9 mouse cellular contexts compared by ENCODE assay signal in the genomic region with DNA sequence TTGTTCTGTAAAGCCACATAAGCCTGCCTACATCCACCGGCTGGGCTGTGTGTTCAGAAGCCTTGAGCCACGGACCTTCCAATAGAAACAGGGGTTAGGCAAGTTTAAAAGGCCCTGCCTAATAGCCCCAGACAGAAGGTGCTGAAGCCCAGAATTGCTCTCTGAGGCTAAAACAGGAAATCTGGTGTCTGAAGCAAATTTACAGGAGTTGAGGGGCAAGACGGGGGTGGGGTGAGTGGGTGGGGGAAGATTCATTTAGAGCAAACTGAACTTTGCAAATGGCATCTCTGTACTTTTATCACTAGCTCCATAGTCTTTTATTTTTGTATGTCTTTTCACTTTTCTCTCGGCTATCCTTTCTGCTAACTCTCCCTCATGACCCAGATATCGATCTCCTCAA. TPM values are rescaled to one million over a fixed set of nuclear protein-coding genes. Genes with fewer than 3 reads are reported as not detected.
A peak's percentile ranks its signal among the peaks of the same experiment; 100 is the strongest.
DNase-seq lines count a peak whose midpoint lies in the region; ATAC-seq and TF ChIP-seq lines count a peak whose summit lies in the region.
"Had no signal": no experiment of that assay in that cellular context is flagged by ENCODE, and none has a peak within 500 bp of the region (broad histone marks: within the 10 kb centered on the region; RNA-seq: fewer than 3 reads in every experiment).

No protein-coding gene starts in this region.

- no peaks in the 10 kb centered on the region for H3K79me3 ChIP-seq in C2C12 (ENCODE audit: low read depth)

- H3K27ac ChIP-seq in forebrain, embryonic 15.5 days (replicated peaks) = no peak overlapping the region
- H3K27ac ChIP-seq in liver, embryonic 16.5 days (ENCODE audit: low read length) = peak overlapping the region; percentile 95

- intact Hi-C loops in left cerebral cortex, postnatal 36 days (cut with DNase I) = no loop called here
- intact Hi-C loops in left cerebral cortex, postnatal 10 days (cut with DNase I) = no loop called here

- peak overlapping the region; percentile 59 for H3K4me2 ChIP-seq in forebrain, embryonic 15.5 days (replicated peaks)
- peak overlapping the region; percentile 89 for H3K4me2 ChIP-seq in liver, embryonic 16.5 days (ENCODE audit: low read depth, low read length)

- peaks cover 57% of the 10 kb centered on the region for H3K4me1 ChIP-seq in erythroblast, embryonic 14.5 days (ENCODE audit: control insufficient read depth)
- H3K4me1 ChIP-seq in forebrain, embryonic 15.5 days = peaks cover 13% of the 10 kb centered on the region
- H3K4me1 ChIP-seq in liver, embryonic 16.5 days (ENCODE audit: control insufficient read depth, low read depth, low read length) = peaks cover 31% of the 10 kb centered on the region

- H3K4me3 ChIP-seq in erythroblast, embryonic 14.5 days (replicated peaks) = peak overlapping the region; percentile 97
- no peak overlapping the region for H3K4me3 ChIP-seq in C2C12 (ENCODE audit: insufficient read depth, poor library complexity, severe bottlenecking)
- peak overlapping the region; percentile 57 for H3K4me3 ChIP-seq in forebrain, embryonic 15.5 days
- peak overlapping the region; percentile 84 for H3K4me3 ChIP-seq in liver, embryonic 16.5 days (ENCODE audit: low read depth, low read length)

- 15% methylated on average over 5 of the region's 5 CpGs for WGBS in forebrain, embryonic 15.5 days
- WGBS in liver, embryonic 16.5 days (ENCODE audit: insufficient replicate concordance) = 5% methylated on average over 5 of the region's 5 CpGs

- no peak for DNase-seq in T-cell, adult 2 months (ENCODE audit: low spot score)
- DNase-seq in left cerebral cortex, postnatal 36 days (ENCODE audit: low spot score in 2 of 2) = no peak
- DNase-seq in left cerebral cortex, postnatal 10 days (ENCODE audit: extremely low spot score in 1 of 2, low spot score in 2 of 2) = no peak

- peaks cover 26% of the 10 kb centered on the region for H3K36me3 ChIP-seq in erythroblast, embryonic 14.5 days (ENCODE audit: control insufficient read depth)
- H3K36me3 ChIP-seq in C2C12 (ENCODE audit: control insufficient read depth, insufficient read depth) = peaks cover 6% of the 10 kb centered on the region
- H3K36me3 ChIP-seq in forebrain, embryonic 15.5 days = no peaks in the 10 kb centered on the region
- no peaks in the 10 kb centered on the region for H3K36me3 ChIP-seq in liver, embryonic 16.5 days (ENCODE audit: control insufficient read depth, insufficient read depth)

- peak overlapping the region; percentile 21 for H3ac ChIP-seq in C2C12 (ENCODE audit: control insufficient read depth, insufficient read length, low read depth)

- no peaks in the 10 kb centered on the region for H3K27me3 ChIP-seq in erythroblast, embryonic 14.5 days (ENCODE audit: control insufficient read depth)
- H3K27me3 ChIP-seq in C2C12 (ENCODE audit: control insufficient read depth, insufficient read depth, insufficient read length) = no peaks in the 10 kb centered on the region
- H3K27me3 ChIP-seq in forebrain, embryonic 15.5 days = no peaks in the 10 kb centered on the region
- H3K27me3 ChIP-seq in liver, embryonic 16.5 days (ENCODE audit: control insufficient read depth, insufficient read depth, low read depth, low read length) = no peaks in the 10 kb centered on the region

- peak overlapping the region; percentile 79 for H3K9ac ChIP-seq in forebrain, embryonic 15.5 days (replicated peaks)
- H3K9ac ChIP-seq in liver, embryonic 16.5 days (ENCODE audit: low read depth, low read length) = peak overlapping the region; percentile 88

- no peak for TF ChIP-seq CTCF in C2C12 (IDR thresholded peaks at IDR 0.05; ENCODE audit: control insufficient read depth, insufficient read depth, insufficient read length)

- no peak for ATAC-seq in erythroblast, adult 5-6 weeks (replicated peaks; ENCODE audit: low FRiP score, poor library complexity, severe bottlenecking)
- no peak for ATAC-seq in forebrain, embryonic 15.5 days (replicated peaks)
- ATAC-seq in liver, embryonic 16.5 days (ENCODE audit: low read depth) = no peak

- H3K9me3 ChIP-seq in erythroblast, embryonic 14.5 days (ENCODE audit: control insufficient read depth, low read length) = no peaks in the 10 kb centered on the region
- no peaks in the 10 kb centered on the region for H3K9me3 ChIP-seq in forebrain, embryonic 15.5 days
- H3K9me3 ChIP-seq in liver, embryonic 16.5 days (replicated peaks; ENCODE audit: control insufficient read depth, low read length) = no peaks in the 10 kb centered on the region

- peaks cover 21% of the 10 kb centered on the region for H3K79me2 ChIP-seq in C2C12 (ENCODE audit: control insufficient read depth, insufficient read depth)

TF ChIP-seq in C2C12, 6 proteins besides CTCF, POLR2A, EP300 and RAD21:
- TF ChIP-seq FOSL1 (IDR thresholded peaks at IDR 0.05; ENCODE audit: insufficient read depth, low read length, poor library complexity, severe bottlenecking) (no peak), MYOG (IDR thresholded peaks at IDR 0.05; ENCODE audit: control insufficient read depth, extremely low read depth, insufficient read length) (no peak), USF1 (IDR thresholded peaks at IDR 0.05; ENCODE audit: low read depth) (no peak), MAX (IDR thresholded peaks at IDR 0.05) (no peak), MYOD1 (IDR thresholded peaks at IDR 0.05; ENCODE audit: control insufficient read depth, insufficient read length, low read depth) (no peak), CEBPB (IDR thresholded peaks at IDR 0.05; ENCODE audit: low read depth) (no peak)

RNA-seq across cellular contexts. Expression of a gene that starts 0.7 kb away (rescaled TPM):
- polyA plus RNA-seq in erythroblast, embryonic 14.5 days (2012) = 2.7 and 3.0 TPM in 2 replicates
- total RNA-seq in erythroblast, adult 5-6 weeks (2015; ENCODE audit: low replicate concordance) = 4.0 and 6.3 TPM in 2 replicates
- 39.4 and 44.5 TPM in 2 replicates for total RNA-seq in erythroblast, adult 5-6 weeks (2017; ENCODE audit: low replicate concordance)
- polyA plus RNA-seq in C2C12 (2012; fragmentation: generic; extraction: Trizol) = 17.7 TPM
- polyA plus RNA-seq in forebrain, embryonic 15.5 days (2015; fragmentation: Nextera tagmentation; extraction: Ambion mirVana) = 32.0 and 35.8 TPM in 2 replicates
- 23.5 and 23.6 TPM in 2 replicates for polyA plus RNA-seq in liver, embryonic 16.5 days (2015; fragmentation: Nextera tagmentation; extraction: Ambion mirVana)
- total RNA-seq in left cerebral cortex, postnatal 36 days (2021) = 1 to 10 TPM; 5.6 to 5.9 TPM
- total RNA-seq in left cerebral cortex, postnatal 10 days (2021) = 1 to 10 TPM; 8.3 to 9.7 TPM

RNA-seq across cellular contexts. Expression of a gene that starts 5.5 kb away (rescaled TPM):
- 0.03 TPM in 1 of 2 replicates, not detected in the other for polyA plus RNA-seq in erythroblast, embryonic 14.5 days (2012)
- not detected in 2 replicates for total RNA-seq in erythroblast, adult 5-6 weeks (2015; ENCODE audit: low replicate concordance)
- total RNA-seq in erythroblast, adult 5-6 weeks (2017; ENCODE audit: low replicate concordance) = 0.84 and 0.85 TPM in 2 replicates
- polyA plus RNA-seq in C2C12 (2012; fragmentation: generic; extraction: Trizol) = not detected
- 0.19 TPM in 1 of 2 replicates, not detected in the other for polyA plus RNA-seq in forebrain, embryonic 15.5 days (2015; fragmentation: Nextera tagmentation; extraction: Ambion mirVana)
- polyA plus RNA-seq in liver, embryonic 16.5 days (2015; fragmentation: Nextera tagmentation; extraction: Ambion mirVana) = 0.05 TPM in 1 of 2 replicates, not detected in the other
- total RNA-seq in left cerebral cortex, postnatal 36 days (2021) = not detected
- total RNA-seq in left cerebral cortex, postnatal 10 days (2021) = not detected

RNA-seq across cellular contexts. Expression of a gene that starts 19.5 kb away (rescaled TPM):
- polyA plus RNA-seq in erythroblast, embryonic 14.5 days (2012) = 0.10 and 0.18 TPM in 2 replicates
- 6.3 and 6.7 TPM in 2 replicates for total RNA-seq in erythroblast, adult 5-6 weeks (2015; ENCODE audit: low replicate concordance)
- 1.4 and 3.1 TPM in 2 replicates for total RNA-seq in erythroblast, adult 5-6 weeks (2017; ENCODE audit: low replicate concordance)
- 13.4 TPM for polyA plus RNA-seq in C2C12 (2012; fragmentation: generic; extraction: Trizol)
- 19.1 and 19.8 TPM in 2 replicates for polyA plus RNA-seq in forebrain, embryonic 15.5 days (2015; fragmentation: Nextera tagmentation; extraction: Ambion mirVana)
- 28.0 and 30.8 TPM in 2 replicates for polyA plus RNA-seq in liver, embryonic 16.5 days (2015; fragmentation: Nextera tagmentation; extraction: Ambion mirVana)
- total RNA-seq in left cerebral cortex, postnatal 36 days (2021) = 10 to 100 TPM in 1 of 2 experiments, 1 to 10 TPM in 1; 9.2 to 10.2 TPM
- 10 to 100 TPM; 11.5 to 12.6 TPM for total RNA-seq in left cerebral cortex, postnatal 10 days (2021)

RNA-seq across cellular contexts. Expression of a gene that starts 22.8 kb away (rescaled TPM):
- polyA plus RNA-seq in erythroblast, embryonic 14.5 days (2012) = 0.02 and 0.04 TPM in 2 replicates
- 1.7 TPM in 1 of 2 replicates, not detected in the other for total RNA-seq in erythroblast, adult 5-6 weeks (2015; ENCODE audit: low replicate concordance)
- total RNA-seq in erythroblast, adult 5-6 weeks (2017; ENCODE audit: low replicate concordance) = 1.5 TPM in 1 of 2 replicates, not detected in the other
- polyA plus RNA-seq in C2C12 (2012; fragmentation: generic; extraction: Trizol) = 0.16 TPM
- polyA plus RNA-seq in forebrain, embryonic 15.5 days (2015; fragmentation: Nextera tagmentation; extraction: Ambion mirVana) = 0.19 TPM in 1 of 2 replicates, not detected in the other
- polyA plus RNA-seq in liver, embryonic 16.5 days (2015; fragmentation: Nextera tagmentation; extraction: Ambion mirVana) = 1.4 and 1.9 TPM in 2 replicates
- total RNA-seq in left cerebral cortex, postnatal 36 days (2021) = not detected
- not detected for total RNA-seq in left cerebral cortex, postnatal 10 days (2021)
- total RNA-seq: hematopoietic stem cell, adult 5-6 weeks had no signal

RNA-seq across cellular contexts. Expression of a gene that starts 36.9 kb away (rescaled TPM):
- polyA plus RNA-seq in erythroblast, embryonic 14.5 days (2012) = not detected in 2 replicates
- 3.8 TPM in 2 replicates for total RNA-seq in erythroblast, adult 5-6 weeks (2015; ENCODE audit: low replicate concordance)
- 0.60 and 0.84 TPM in 2 replicates for total RNA-seq in erythroblast, adult 5-6 weeks (2017; ENCODE audit: low replicate concordance)
- polyA plus RNA-seq in C2C12 (2012; fragmentation: generic; extraction: Trizol) = 2.8 TPM
- polyA plus RNA-seq in forebrain, embryonic 15.5 days (2015; fragmentation: Nextera tagmentation; extraction: Ambion mirVana) = 0.57 and 0.64 TPM in 2 replicates
- 14.8 and 21.4 TPM in 2 replicates for polyA plus RNA-seq in liver, embryonic 16.5 days (2015; fragmentation: Nextera tagmentation; extraction: Ambion mirVana)
- total RNA-seq in left cerebral cortex, postnatal 36 days (2021) = 10 to 100 TPM; 31.3 to 33.2 TPM
- 10 to 100 TPM; 17.8 to 18.7 TPM for total RNA-seq in left cerebral cortex, postnatal 10 days (2021)

Comparison
In these comparisons a context has a peak if more than half of its experiments do, and no peak if none do; other contexts are left out.
1. RNA of a gene that starts 19.5 kb away (polyA plus RNA-seq): 28.0 to 30.8 TPM in liver, embryonic 16.5 days, 19.1 to 19.8 TPM in forebrain, embryonic 15.5 days and 13.4 TPM in C2C12 (single experiment); 0.10 to 0.18 TPM in erythroblast, embryonic 14.5 days; every median in the first group is over 10 times any median in the second.